14 mouse cellular contexts compared by ENCODE assay signal in the genomic region with DNA sequence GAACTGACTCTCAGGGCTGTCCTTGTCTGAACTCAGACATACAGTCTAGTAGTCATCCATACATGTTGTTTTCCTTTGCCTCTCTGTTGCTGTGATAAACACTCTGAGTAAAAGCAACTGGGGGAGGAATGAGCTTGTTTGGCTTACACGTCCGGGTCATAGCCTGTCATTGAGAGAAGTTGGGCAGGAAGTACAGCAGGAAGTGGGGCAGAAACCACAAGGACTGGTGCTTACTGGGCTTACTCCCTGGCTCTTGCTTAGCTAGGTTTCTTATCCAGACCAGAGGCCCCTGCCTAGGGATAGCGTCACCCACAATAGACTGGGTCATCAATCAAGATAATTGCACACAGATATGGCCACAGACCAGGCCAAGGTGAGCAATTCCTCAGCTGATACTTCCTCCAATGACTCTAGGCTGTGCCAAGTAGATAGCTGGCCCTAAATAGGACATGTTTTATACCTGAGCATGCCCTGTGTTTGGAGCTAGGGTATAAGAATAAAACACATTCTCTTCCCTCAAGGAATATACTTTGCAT. TPM values are rescaled to one million over a fixed set of nuclear protein-coding genes. Genes with fewer than 3 reads are reported as not detected.
DNase-seq lines count a peak whose midpoint lies in the region; ATAC-seq lines count a peak whose summit lies in the region.
"Had no signal": no experiment of that assay in that cellular context is flagged by ENCODE, and none has a peak within 500 bp of the region (broad histone marks: within the 10 kb centered on the region; RNA-seq: fewer than 3 reads in every experiment).

No protein-coding gene starts in this region.

- DNase-seq in MEL-GATA-1-ER (ENCODE audit: extremely low read depth, low read depth): peak; percentile 24
- DNase-seq in induced T-regulatory cell, adult 2 months (ENCODE audit: low read depth): peak; percentile 72
- peak; percentile 22 for DNase-seq in thymus, postnatal 25 days
- DNase-seq in layer of hippocampus, postnatal 36 days: no peak
- DNase-seq in neural tube, embryonic 10.5 days (ENCODE audit: extremely low spot score, low spot score): no peak
- DNase-seq in kidney, postnatal 36 days: no peak
- no peak for DNase-seq in kidney, postnatal 4 days
- DNase-seq: adrenal gland, postnatal 36 days; gastrocnemius, postnatal 10 days; kidney, adult 18-20 months; lung, postnatal 14 days had no signal

- peak; percentile 90 for ATAC-seq in megakaryocyte progenitor cell, adult 5-6 weeks (replicated peaks; ENCODE audit: poor library complexity)
- ATAC-seq: forebrain, embryonic 15.5 days; midbrain, embryonic 13.5 days had no signal

RNA-seq across cellular contexts. Expression of a gene that starts 46.1 kb away (rescaled TPM):
- 13.3 and 22.5 TPM in 2 replicates for total RNA-seq in megakaryocyte progenitor cell, adult 5-6 weeks (2015)
- 16.2 and 17.0 TPM in 2 replicates for total RNA-seq in megakaryocyte progenitor cell, adult 5-6 weeks (2017)
- 1 to 10 TPM; 1.1 to 1.6 TPM for total RNA-seq in layer of hippocampus, postnatal 36 days (2021)

Comparison
In these comparisons a context has a peak if more than half of its experiments do, and no peak if none do; other contexts are left out.
1. DNase-seq: peak in MEL-GATA-1-ER (single experiment), induced T-regulatory cell, adult 2 months (single experiment) and thymus, postnatal 25 days (single experiment); none in layer of hippocampus, postnatal 36 days (0 of 2), neural tube, embryonic 10.5 days (single experiment), kidney, postnatal 36 days (0 of 2) and kidney, postnatal 4 days (0 of 2).
2. RNA of a gene that starts 46.1 kb away (total RNA-seq): 13.3 to 22.5 TPM in megakaryocyte progenitor cell, adult 5-6 weeks; 1.1 to 1.6 TPM in layer of hippocampus, postnatal 36 days; every median in the first group is over 4 times any median in the second.